Mouse (Mus musculus): Measurements from ENCODE around the gene Atg13. TPM values are rescaled to one million over a fixed set of nuclear protein-coding genes. Genes with fewer than 3 reads are reported as not detected.
A peak's percentile ranks its signal among the peaks of the same experiment; 100 is the strongest.

Gene Atg13
- total and polyA plus RNA-seq, 3 experiments: 8.5 to 34.8 (median 22.2) TPM

DNA sequence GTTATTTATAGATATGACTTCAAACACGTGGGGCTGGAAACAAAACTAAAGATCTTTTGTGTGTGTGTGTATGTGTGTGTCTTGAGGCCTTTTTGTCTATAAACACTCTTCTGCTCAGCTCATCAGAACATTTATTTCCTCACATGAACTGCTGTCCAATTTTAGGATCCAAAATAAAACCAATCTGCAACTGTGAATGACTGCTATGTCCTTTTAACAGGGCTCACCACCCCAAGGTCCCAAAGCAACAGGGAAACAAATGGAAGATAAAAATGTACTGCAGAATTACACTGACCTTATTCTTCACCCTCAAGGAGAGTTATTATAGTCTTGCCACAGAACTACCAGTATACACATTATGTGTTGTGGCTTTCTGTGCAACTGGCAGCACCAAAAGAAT, 11.2 kb downstream of the Atg13 start:
- Histone ChIP-seq H3K27me3 (ENCODE audit: insufficient read depth, low read length) (no peaks in the 10 kb centered on the region), H3K4me3 (ENCODE audit: low read depth, low read length) (no peak overlapping the region), H3K9me3 (replicated peaks) (no peaks in the 10 kb centered on the region), H3K36me3 (replicated peaks) (peaks cover 26% of the 10 kb centered on the region), H3K4me1 (ENCODE audit: insufficient read depth, low read depth, low read length) (no peaks in the 10 kb centered on the region; the same call in 1 of the 2 replicates)
- TF ChIP-seq GATA1 (IDR thresholded peaks at IDR 0.05; ENCODE audit: borderline replicate concordance, low read length) (no peak), TAL1 (conservative IDR thresholded peaks at IDR 0.05; ENCODE audit: low read depth, low read length) (no peak), GATA2 (IDR thresholded peaks at IDR 0.05; ENCODE audit: borderline replicate concordance, low read depth, low read length) (no peak), POLR2AphosphoS5 (IDR thresholded peaks at IDR 0.05; ENCODE audit: insufficient replicate concordance, low read depth, low read length) (no peak), CTCF (IDR thresholded peaks at IDR 0.05; ENCODE audit: low read depth, low read length) (no peak)
- no peak for DNase-seq (ENCODE audit: low spot score)
- ATAC-seq (ENCODE audit: extremely low read depth, insufficient number of reproducible peaks, low FRiP score, poor library complexity, severe bottlenecking): no peak

GRCm38 (mm10) chr2:91696225-91696590, 14.2 kb downstream of the Atg13 start:
- H3K36me3 ChIP-seq (replicated peaks): peaks cover 38% of the 10 kb centered on the region
- no peaks in the 10 kb centered on the region for H3K27me3 ChIP-seq (ENCODE audit: insufficient read depth, low read length)
- no peaks in the 10 kb centered on the region for H3K9me3 ChIP-seq (replicated peaks)
- no peak overlapping the region for H3K4me3 ChIP-seq (ENCODE audit: low read depth, low read length)
- no peaks in the 10 kb centered on the region; the same call in 1 of the 2 replicates for H3K4me1 ChIP-seq (ENCODE audit: insufficient read depth, low read depth, low read length)
- no peak for TF ChIP-seq GATA1 (IDR thresholded peaks at IDR 0.05; ENCODE audit: borderline replicate concordance, low read length)
- no peak for TF ChIP-seq POLR2AphosphoS5 (IDR thresholded peaks at IDR 0.05; ENCODE audit: insufficient replicate concordance, low read depth, low read length)
- no peak for TF ChIP-seq GATA2 (IDR thresholded peaks at IDR 0.05; ENCODE audit: borderline replicate concordance, low read depth, low read length)
- TF ChIP-seq CTCF (IDR thresholded peaks at IDR 0.05; ENCODE audit: low read depth, low read length): no peak
- no peak for TF ChIP-seq TAL1 (conservative IDR thresholded peaks at IDR 0.05; ENCODE audit: low read depth, low read length)
- ATAC-seq (ENCODE audit: extremely low read depth, insufficient number of reproducible peaks, low FRiP score, poor library complexity, severe bottlenecking) (no peak), DNase-seq (ENCODE audit: low spot score) (no peak)

DNA sequence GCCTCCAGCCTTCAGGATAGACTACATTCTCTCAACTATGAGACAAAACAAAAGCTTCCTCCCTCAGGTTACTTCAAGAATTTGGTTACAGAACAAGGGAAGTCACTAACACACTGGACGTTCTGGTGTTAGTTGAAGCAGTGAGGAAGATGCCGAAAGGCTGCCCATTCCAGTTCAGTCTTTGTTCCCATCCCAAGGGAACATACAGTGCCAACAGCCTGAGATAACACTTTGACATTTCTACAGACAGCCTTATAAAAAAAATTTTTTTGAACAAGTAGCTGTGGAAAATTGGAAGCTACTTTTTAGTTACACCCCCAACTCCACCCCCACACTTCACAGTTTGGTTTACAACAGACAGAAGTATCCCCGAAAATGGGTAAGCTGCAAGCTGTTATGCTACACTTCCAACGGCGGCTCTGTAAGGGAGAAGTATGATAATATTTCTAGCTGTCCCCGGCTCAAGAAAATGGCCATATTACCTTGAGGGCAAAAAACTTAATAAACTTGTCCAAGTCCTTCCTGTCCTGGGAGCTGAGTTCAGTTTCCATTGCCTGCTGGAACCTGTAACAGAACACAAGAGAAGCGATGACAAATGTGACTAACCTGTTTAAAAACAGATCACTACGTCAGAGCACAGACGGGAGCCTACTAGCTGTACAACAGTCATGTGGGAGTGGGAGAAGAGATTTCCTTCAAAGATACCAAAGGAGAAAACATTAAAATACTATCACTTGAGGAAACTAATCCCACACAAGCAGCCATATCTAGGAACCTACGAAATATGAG, 14.7 kb downstream of the Atg13 start:
- Histone ChIP-seq H3K27me3 (ENCODE audit: insufficient read depth, low read length) (no peaks in the 10 kb centered on the region), H3K36me3 (replicated peaks) (peaks cover 40% of the 10 kb centered on the region), H3K9me3 (replicated peaks) (no peaks in the 10 kb centered on the region), H3K4me3 (ENCODE audit: low read depth, low read length) (no peak overlapping the region), H3K4me1 (ENCODE audit: insufficient read depth, low read depth, low read length) (no peaks in the 10 kb centered on the region; the same call in 1 of the 2 replicates)
- TF ChIP-seq POLR2AphosphoS5 (IDR thresholded peaks at IDR 0.05; ENCODE audit: insufficient replicate concordance, low read depth, low read length) (no peak), GATA2 (IDR thresholded peaks at IDR 0.05; ENCODE audit: borderline replicate concordance, low read depth, low read length) (no peak), GATA1 (IDR thresholded peaks at IDR 0.05; ENCODE audit: borderline replicate concordance, low read length) (no peak), CTCF (IDR thresholded peaks at IDR 0.05; ENCODE audit: low read depth, low read length) (no peak), TAL1 (conservative IDR thresholded peaks at IDR 0.05; ENCODE audit: low read depth, low read length) (no peak)
- DNase-seq (ENCODE audit: low spot score) (no peak), ATAC-seq (ENCODE audit: extremely low read depth, insufficient number of reproducible peaks, low FRiP score, poor library complexity, severe bottlenecking) (no peak)

- TF ChIP-seq CTCF (IDR thresholded peaks at IDR 0.05; ENCODE audit: low read depth, low read length) (no peak), GATA2 (IDR thresholded peaks at IDR 0.05; ENCODE audit: borderline replicate concordance, low read depth, low read length) (no peak), TAL1 (conservative IDR thresholded peaks at IDR 0.05; ENCODE audit: low read depth, low read length) (no peak), POLR2AphosphoS5 (IDR thresholded peaks at IDR 0.05; ENCODE audit: insufficient replicate concordance, low read depth, low read length) (no peak), GATA1 (IDR thresholded peaks at IDR 0.05; ENCODE audit: borderline replicate concordance, low read length) (no peak)
- Histone ChIP-seq H3K27me3 (ENCODE audit: insufficient read depth, low read length) (no peaks in the 10 kb centered on the region), H3K36me3 (replicated peaks) (peaks cover 74% of the 10 kb centered on the region), H3K4me3 (ENCODE audit: low read depth, low read length) (no peak overlapping the region), H3K9me3 (replicated peaks) (no peaks in the 10 kb centered on the region), H3K4me1 (ENCODE audit: insufficient read depth, low read depth, low read length) (no peaks in the 10 kb centered on the region)
- ATAC-seq (ENCODE audit: extremely low read depth, insufficient number of reproducible peaks, low FRiP score, poor library complexity, severe bottlenecking) (no peak), DNase-seq (ENCODE audit: low spot score) (no peak)
These were observed 20.9 kb downstream of the Atg13 start for GRCm38 (mm10) chr2:91689452-91689851.

- TF ChIP-seq CTCF (IDR thresholded peaks at IDR 0.05; ENCODE audit: low read depth, low read length) (no peak), GATA1 (IDR thresholded peaks at IDR 0.05; ENCODE audit: borderline replicate concordance, low read length) (no peak), POLR2AphosphoS5 (IDR thresholded peaks at IDR 0.05; ENCODE audit: insufficient replicate concordance, low read depth, low read length) (no peak)
- ATAC-seq (ENCODE audit: extremely low read depth, insufficient number of reproducible peaks, low FRiP score, poor library complexity, severe bottlenecking) (no peak), DNase-seq (ENCODE audit: low spot score) (no peak)
- no peaks in the 10 kb centered on the region for H3K27me3 ChIP-seq (ENCODE audit: insufficient read depth, low read length)
- H3K4me3 ChIP-seq (ENCODE audit: low read depth, low read length): no peak overlapping the region
- H3K4me1 ChIP-seq (ENCODE audit: insufficient read depth, low read depth, low read length): no peaks in the 10 kb centered on the region
- peaks cover 94% of the 10 kb centered on the region for H3K36me3 ChIP-seq (replicated peaks)
- no peaks in the 10 kb centered on the region for H3K9me3 ChIP-seq (replicated peaks)
These were observed 26.5 kb downstream of the Atg13 start for GRCm38 (mm10) chr2:91683919-91684318.

DNA sequence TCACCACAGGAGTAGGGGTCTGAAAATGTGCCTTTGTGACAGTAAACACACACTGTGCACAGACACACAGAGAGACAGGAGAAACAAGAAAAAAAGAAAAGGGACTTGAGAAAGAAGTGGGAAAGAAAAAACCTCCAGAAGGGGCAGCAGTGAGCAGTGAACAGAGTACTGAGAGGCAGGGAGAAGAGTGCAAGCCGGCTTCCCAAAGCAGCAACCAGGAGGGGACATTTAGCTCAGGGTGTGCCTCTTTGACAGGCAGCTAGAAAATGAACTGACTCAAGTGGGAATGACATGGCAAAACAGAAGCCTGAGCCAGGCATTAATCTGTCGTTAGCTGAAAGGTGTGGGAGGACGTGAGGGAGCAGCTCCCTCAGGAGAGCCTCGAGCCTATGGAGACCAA, 27.5 kb downstream of the Atg13 start:
- H3K36me3 ChIP-seq (replicated peaks): peaks cover 95% of the 10 kb centered on the region
- TF ChIP-seq TAL1 (conservative IDR thresholded peaks at IDR 0.05; ENCODE audit: low read depth, low read length): no peak
- DNase-seq (ENCODE audit: low spot score) (peak; percentile 12), ATAC-seq (ENCODE audit: extremely low read depth, insufficient number of reproducible peaks, low FRiP score, poor library complexity, severe bottlenecking) (no peak)
- no peaks in the 10 kb centered on the region for H3K4me1 ChIP-seq (ENCODE audit: insufficient read depth, low read depth, low read length)
- no peak overlapping the region for H3K4me3 ChIP-seq (ENCODE audit: low read depth, low read length)
- H3K9me3 ChIP-seq (replicated peaks): no peaks in the 10 kb centered on the region
- no peaks in the 10 kb centered on the region for H3K27me3 ChIP-seq (ENCODE audit: insufficient read depth, low read length)

Measured in G1E (cell line).